Mouse (Mus musculus): ENCODE data around the gene Rgs11.

DNA sequence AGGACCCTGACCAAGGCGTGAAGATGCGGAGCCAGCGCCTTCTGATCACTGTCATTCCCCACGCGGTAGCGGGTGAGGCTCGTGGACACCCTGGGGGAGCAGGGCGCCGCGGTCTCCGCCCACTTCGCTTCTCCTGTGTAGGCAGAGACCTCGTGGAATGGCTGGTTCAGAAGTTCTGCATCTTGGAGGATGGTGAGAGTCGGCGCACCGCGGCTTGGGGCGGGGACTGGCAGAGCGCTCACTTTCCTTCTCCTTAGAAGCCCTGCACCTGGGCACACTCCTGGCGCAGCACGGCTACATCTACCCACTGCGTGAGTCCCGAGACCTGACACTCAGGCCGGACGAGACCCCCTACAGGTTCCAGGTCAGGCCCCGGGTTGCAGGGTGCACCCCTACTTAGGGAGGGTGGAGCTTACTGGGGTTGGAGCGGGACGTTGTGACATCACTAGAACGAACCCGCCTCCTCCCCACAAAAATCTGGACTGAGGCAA lies 615 bp downstream of the Rgs11 start:
- no peak for TF ChIP-seq TAL1 (IDR thresholded peaks at IDR 0.05; ENCODE audit: low read length)
- no peak for TF ChIP-seq GATA1 (IDR thresholded peaks at IDR 0.05; ENCODE audit: low read length)
